Mouse (Mus musculus): ENCODE data around the gene Gm9999. TPM values are rescaled to one million over a fixed set of nuclear protein-coding genes. Genes with fewer than 3 reads are reported as not detected.

Gene Gm9999
- not detected in 2 replicates for polyA plus RNA-seq (2015; fragmentation: Nextera tagmentation; extraction: Ambion mirVana)

DNA sequence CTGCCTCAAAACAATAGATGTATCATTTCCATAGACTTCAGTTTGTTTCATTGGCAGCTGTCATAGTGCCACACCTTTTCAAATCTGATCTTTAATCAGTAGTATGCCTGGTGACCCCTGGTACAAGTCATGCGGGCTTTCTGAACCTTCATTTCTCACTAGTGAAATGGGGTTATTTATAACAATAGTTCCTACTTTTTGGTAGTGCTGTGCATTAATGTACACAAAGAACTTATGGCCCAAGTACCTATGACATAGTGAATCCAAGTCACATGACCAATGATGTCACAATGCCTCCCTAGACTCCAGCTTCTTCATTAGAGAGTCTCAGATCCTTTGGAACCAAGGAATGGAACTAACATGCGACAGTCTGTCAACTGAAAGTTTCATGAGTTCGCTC is at the start of gene Gm9999:
TSS of gene Gm9999 (plus strand) at position 301 of the 400 bp plus-strand sequence.
- no peak within 1 kb of the TSS for H3K4me2 ChIP-seq (ENCODE audit: low read length)
- no peaks in the 10 kb centered on the region for H3K27me3 ChIP-seq (ENCODE audit: control insufficient read depth, insufficient read depth, low read depth, low read length)

DNA sequence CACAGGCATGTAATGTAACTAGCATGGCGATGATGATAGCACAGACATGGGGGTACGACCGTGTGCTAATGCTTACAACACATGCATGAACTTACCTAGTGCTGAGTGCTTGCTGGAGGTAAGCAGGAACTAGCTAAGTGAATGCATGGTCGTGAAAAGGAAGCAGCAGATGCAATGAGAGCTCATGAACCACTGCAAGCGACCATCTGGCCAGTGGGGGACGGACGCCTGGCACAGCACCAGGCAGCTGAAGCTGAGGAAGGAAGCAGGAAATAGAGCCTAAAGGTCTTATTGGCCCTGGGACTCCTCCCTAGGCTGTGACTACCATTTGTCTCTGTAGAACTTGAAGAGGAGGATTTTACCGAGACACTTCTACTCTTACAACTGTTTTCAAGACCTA is 48.6 kb upstream of the Gm9999 start:
- H3K27me3 ChIP-seq (ENCODE audit: control insufficient read depth, insufficient read depth, low read depth, low read length), result no peaks in the 10 kb centered on the region
- no peak overlapping the region for H3K4me3 ChIP-seq (ENCODE audit: low read depth, low read length)
- H3K9ac ChIP-seq (ENCODE audit: low read depth, low read length), result no peak overlapping the region
- no peak for ATAC-seq
- WGBS, result 88% methylated on average over 8 of the region's 8 CpGs
- H3K27ac ChIP-seq (ENCODE audit: low read length), result no peak overlapping the region
- H3K4me2 ChIP-seq (ENCODE audit: low read length), result no peak overlapping the region
- no peaks in the 10 kb centered on the region for H3K4me1 ChIP-seq (ENCODE audit: control insufficient read depth, insufficient read depth, low read length)
- peaks cover 2% of the 10 kb centered on the region; the same call in 1 of the 2 replicates for H3K36me3 ChIP-seq (ENCODE audit: control insufficient read depth, insufficient read depth, low read length)
- H3K9me3 ChIP-seq (replicated peaks; ENCODE audit: control insufficient read depth, low read length, poor library complexity, severe bottlenecking), result no peaks in the 10 kb centered on the region

More for the DNA sequence above, at the start of gene Gm9999:
- no peaks in the 10 kb centered on the region for H3K9me3 ChIP-seq (replicated peaks; ENCODE audit: control insufficient read depth, low read length, poor library complexity, severe bottlenecking)
- H3K36me3 ChIP-seq (ENCODE audit: control insufficient read depth, insufficient read depth, low read length), result no peaks in the 10 kb centered on the region
- H3K9ac ChIP-seq (ENCODE audit: low read depth, low read length), result no peak within 1 kb of the TSS
- H3K4me3 ChIP-seq (ENCODE audit: low read depth, low read length), result no peak within 1 kb of the TSS
- H3K4me1 ChIP-seq (ENCODE audit: control insufficient read depth, insufficient read depth, low read length), result no peaks in the 10 kb centered on the region
- ATAC-seq, result no peak
- no peak within 1 kb of the TSS for H3K27ac ChIP-seq (ENCODE audit: low read length)
- WGBS, result 93% methylated on average over 3 of the region's 3 CpGs

DNA sequence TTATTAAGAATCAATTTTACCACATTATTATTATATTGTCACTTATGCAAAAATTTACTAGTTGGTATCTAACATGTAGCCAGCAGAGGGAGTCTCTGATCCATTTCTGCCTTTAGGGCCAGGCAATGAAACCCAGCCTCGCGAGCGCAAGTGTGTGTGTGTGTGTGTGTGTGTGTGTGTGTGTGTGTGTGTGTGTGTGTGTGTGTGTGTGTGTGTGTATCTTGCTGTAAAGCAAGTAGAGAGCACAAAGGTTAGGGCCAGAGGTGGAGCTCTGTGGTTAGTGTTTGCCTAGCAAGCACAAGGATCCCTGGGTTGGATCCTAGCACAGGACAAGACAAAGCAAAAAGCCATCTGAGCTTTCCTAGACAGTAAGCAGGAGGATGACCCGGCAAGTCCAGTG is 47.5 kb upstream of the Gm9999 start:
- no peak overlapping the region for H3K4me3 ChIP-seq (ENCODE audit: low read depth, low read length)
- H3K4me2 ChIP-seq (ENCODE audit: low read length), result no peak overlapping the region
- no peaks in the 10 kb centered on the region for H3K9me3 ChIP-seq (replicated peaks; ENCODE audit: control insufficient read depth, low read length, poor library complexity, severe bottlenecking)
- no peaks in the 10 kb centered on the region for H3K27me3 ChIP-seq (ENCODE audit: control insufficient read depth, insufficient read depth, low read depth, low read length)
- H3K36me3 ChIP-seq (ENCODE audit: control insufficient read depth, insufficient read depth, low read length), result peaks cover 4% of the 10 kb centered on the region; the same call in 1 of the 2 replicates
- no peak overlapping the region for H3K9ac ChIP-seq (ENCODE audit: low read depth, low read length)
- H3K27ac ChIP-seq (ENCODE audit: low read length), result no peak overlapping the region
- no peak for ATAC-seq
- 55% methylated on average over 4 of the region's 4 CpGs for WGBS
- H3K4me1 ChIP-seq (ENCODE audit: control insufficient read depth, insufficient read depth, low read length), result no peaks in the 10 kb centered on the region

DNA sequence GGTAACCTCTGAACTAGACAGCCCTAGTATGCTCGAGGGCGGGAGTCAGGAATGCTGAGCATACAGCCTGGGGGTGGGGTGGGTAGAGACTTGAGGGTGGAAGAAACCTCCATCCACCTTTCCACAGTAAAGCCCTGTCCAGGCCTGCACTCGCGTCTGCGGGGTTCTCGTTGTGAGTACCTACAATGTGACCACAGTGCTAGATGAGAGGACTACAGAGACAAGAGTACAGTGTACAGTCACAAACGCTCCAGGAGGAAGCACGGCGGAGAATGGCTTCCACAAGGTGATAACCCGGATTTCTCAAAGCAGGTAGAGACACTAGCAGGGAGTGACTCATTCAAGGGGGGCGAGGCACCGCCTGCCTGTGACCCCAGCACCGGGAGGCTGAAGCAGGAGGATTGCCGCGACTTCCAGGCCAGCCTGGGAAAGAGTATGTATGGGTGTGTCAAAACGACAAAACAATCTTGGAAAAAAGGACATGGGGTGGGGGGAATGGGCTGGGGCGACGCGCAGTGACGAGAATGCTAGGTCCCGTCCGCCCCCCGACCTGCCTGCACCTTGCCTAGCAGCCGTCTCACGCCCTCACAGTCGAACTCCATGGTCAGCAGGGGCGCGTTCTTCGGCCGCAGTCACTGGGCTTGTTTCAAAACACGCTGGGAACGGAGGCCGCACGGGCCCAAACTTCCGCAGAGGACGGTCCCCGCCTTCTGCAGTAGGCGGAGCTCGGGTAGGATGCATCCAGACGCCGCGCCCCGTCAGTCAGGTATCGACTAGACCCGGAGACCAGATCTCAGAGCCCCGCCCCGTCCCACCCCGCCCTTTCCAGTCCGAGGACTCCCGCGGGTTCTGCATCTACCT is 25.3 kb upstream of the Gm9999 start, which contains the start of gene Uevld:
TSS of gene Uevld (minus strand) at position 697 of the 861 bp plus-strand sequence.
- H3K9me3 ChIP-seq (replicated peaks; ENCODE audit: control insufficient read depth, low read length, poor library complexity, severe bottlenecking), result no peaks in the 10 kb centered on the region
- H3K27me3 ChIP-seq (ENCODE audit: control insufficient read depth, insufficient read depth, low read depth, low read length), result peaks cover 4% of the 10 kb centered on the region
- no peaks in the 10 kb centered on the region for H3K36me3 ChIP-seq (ENCODE audit: control insufficient read depth, insufficient read depth, low read length)
- H3K4me2 ChIP-seq (ENCODE audit: low read length), result peak within 1 kb of the TSS; percentile 86
- peak; percentile 95 for ATAC-seq
- WGBS, result 1% methylated on average over 50 of the region's 51 CpGs
- H3K9ac ChIP-seq (ENCODE audit: low read depth, low read length), result peak within 1 kb of the TSS; percentile 83
- H3K27ac ChIP-seq (ENCODE audit: low read length), result 0 out of 2 replicates have a peak within 1 kb of the TSS, but pooled peaks have one; percentile 39
- H3K4me3 ChIP-seq (ENCODE audit: low read depth, low read length), result peak within 1 kb of the TSS; percentile 66
- peaks cover 6% of the 10 kb centered on the region for H3K4me1 ChIP-seq (ENCODE audit: control insufficient read depth, insufficient read depth, low read length)

DNA sequence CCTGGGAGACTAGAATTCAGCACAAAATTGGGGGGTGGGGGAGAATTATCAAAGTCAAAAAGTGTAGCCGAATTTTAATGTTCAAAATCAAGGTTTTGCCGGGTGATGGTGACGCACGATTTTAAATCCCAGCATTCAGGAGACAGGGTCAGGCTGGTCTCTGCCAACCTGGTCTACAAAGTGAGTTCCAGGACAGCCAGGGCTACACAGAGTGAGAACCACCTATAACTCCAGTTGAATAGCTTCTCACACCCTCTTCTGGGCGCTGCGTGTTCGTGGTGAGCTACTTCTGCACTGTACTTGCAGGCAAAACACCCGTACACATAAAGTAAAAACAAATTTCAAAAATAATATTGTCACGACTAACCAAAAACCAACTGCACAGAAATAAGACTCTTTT is 24.5 kb upstream of the Gm9999 start:
- Histone ChIP-seq H3K4me1 (ENCODE audit: control insufficient read depth, insufficient read depth, low read length) (peaks cover 6% of the 10 kb centered on the region), H3K36me3 (ENCODE audit: control insufficient read depth, insufficient read depth, low read length) (no peaks in the 10 kb centered on the region), H3K27me3 (ENCODE audit: control insufficient read depth, insufficient read depth, low read depth, low read length) (peaks cover 4% of the 10 kb centered on the region), H3K4me3 (ENCODE audit: low read depth, low read length) (peak overlapping the region; percentile 66), H3K9ac (ENCODE audit: low read depth, low read length) (peak overlapping the region; percentile 83), H3K9me3 (replicated peaks; ENCODE audit: control insufficient read depth, low read length, poor library complexity, severe bottlenecking) (no peaks in the 10 kb centered on the region), H3K27ac (ENCODE audit: low read length) (no peak overlapping the region), H3K4me2 (ENCODE audit: low read length) (peak overlapping the region; percentile 86)
- WGBS, result 18% methylated on average over 9 of the region's 9 CpGs
- ATAC-seq, result peak; percentile 65

DNA sequence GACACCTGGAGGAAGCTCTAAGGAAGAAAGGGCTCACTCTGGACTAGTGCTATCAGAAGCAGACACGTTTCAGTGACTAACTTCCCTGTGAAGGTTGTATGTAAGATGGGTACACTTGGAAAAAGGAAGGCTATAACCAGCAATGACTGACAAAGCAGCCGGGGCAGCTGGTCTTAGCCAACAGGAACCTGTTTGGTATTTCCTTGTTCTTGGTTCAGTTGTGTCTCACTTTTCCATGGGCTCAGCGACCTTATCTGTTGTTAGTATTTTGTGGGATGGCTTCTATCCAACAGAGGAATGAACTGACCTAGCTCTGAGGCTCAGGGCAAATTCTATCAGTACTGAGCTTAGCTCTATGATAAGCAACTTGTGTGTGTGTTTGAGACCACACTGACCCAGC is 22.4 kb upstream of the Gm9999 start:
- Histone ChIP-seq H3K4me1 (ENCODE audit: control insufficient read depth, insufficient read depth, low read length) (peaks cover 6% of the 10 kb centered on the region), H3K36me3 (ENCODE audit: control insufficient read depth, insufficient read depth, low read length) (no peaks in the 10 kb centered on the region), H3K9me3 (replicated peaks; ENCODE audit: control insufficient read depth, low read length, poor library complexity, severe bottlenecking) (no peaks in the 10 kb centered on the region), H3K27ac (ENCODE audit: low read length) (no peak overlapping the region), H3K4me3 (ENCODE audit: low read depth, low read length) (no peak overlapping the region), H3K9ac (ENCODE audit: low read depth, low read length) (0 out of 2 replicates have a peak overlapping the region, but pooled peaks have one; percentile 25), H3K4me2 (ENCODE audit: low read length) (no peak overlapping the region), H3K27me3 (ENCODE audit: control insufficient read depth, insufficient read depth, low read depth, low read length) (peaks cover 4% of the 10 kb centered on the region)
- no peak for ATAC-seq
- whole genome bisulfite sequencing, result 75% methylated on average over 3 of the region's 3 CpGs

DNA sequence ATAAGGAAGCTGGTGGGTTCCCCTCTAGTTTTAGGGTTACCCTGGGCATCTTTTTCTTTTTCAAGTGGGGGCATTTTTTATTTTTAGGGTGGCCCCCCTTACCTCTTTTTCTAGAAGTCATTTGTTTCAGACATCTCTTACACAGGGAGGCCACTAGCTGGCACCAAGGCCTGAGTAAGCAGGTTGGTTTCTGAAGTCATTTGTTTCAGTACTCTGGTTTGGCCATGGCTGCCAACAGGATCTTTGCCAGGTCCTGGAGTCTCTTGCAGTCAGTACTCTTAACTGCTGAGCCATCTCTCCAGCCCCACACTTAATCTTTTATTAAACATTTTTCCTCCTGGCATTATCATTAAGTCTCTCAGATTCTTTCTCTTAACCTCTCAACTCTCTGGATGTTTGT is 21.2 kb upstream of the Gm9999 start:
- ATAC-seq, result no peak
- H3K9me3 ChIP-seq (replicated peaks; ENCODE audit: control insufficient read depth, low read length, poor library complexity, severe bottlenecking), result no peaks in the 10 kb centered on the region
- no peak overlapping the region for H3K9ac ChIP-seq (ENCODE audit: low read depth, low read length)
- no peaks in the 10 kb centered on the region for H3K36me3 ChIP-seq (ENCODE audit: control insufficient read depth, insufficient read depth, low read length)
- H3K27ac ChIP-seq (ENCODE audit: low read length), result no peak overlapping the region
- peaks cover 6% of the 10 kb centered on the region for H3K4me1 ChIP-seq (ENCODE audit: control insufficient read depth, insufficient read depth, low read length)
- H3K4me2 ChIP-seq (ENCODE audit: low read length), result no peak overlapping the region
- no peak overlapping the region for H3K4me3 ChIP-seq (ENCODE audit: low read depth, low read length)
- H3K27me3 ChIP-seq (ENCODE audit: control insufficient read depth, insufficient read depth, low read depth, low read length), result peaks cover 4% of the 10 kb centered on the region

DNA sequence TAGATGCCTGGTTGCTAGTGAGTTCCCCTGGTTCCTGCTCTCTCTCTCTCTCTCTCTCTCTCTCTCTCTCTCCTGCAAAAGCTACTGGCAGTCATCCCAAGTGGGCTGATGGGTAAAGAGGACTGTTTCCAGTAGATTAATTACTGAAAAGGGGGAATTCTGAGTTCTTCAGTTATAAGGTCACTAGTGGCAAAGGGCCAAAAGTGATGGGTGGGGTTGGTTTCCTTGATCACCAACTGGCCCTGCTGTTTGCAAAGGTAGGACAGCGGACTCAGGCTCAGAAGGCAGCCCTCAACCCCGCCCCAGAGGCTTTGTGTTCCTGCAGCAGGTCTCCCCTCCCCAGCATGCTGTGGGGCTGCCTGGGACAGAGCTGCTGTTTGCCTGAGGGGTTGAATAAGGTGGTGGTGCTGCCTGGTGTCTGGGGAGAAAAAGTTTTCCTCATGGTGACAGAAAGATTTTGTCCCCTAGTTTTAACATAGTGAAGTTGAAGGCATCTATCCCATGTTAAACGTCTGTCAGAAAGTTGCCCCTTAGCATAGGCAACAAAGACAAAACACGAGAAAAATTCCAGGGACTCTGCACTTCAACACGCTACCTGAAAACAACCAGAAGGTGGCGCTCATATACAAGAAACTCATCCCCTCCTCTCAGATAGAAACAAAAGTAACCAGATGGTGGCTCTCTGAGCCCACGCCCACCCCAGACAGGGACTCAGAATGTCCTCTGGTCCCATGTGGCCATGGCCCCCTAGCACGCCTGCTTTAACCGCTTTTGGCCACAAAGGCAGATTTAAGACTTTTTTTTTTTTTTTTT is 20.4 kb upstream of the Gm9999 start:
- H3K9me3 ChIP-seq (replicated peaks; ENCODE audit: control insufficient read depth, low read length, poor library complexity, severe bottlenecking), result no peaks in the 10 kb centered on the region
- peaks cover 4% of the 10 kb centered on the region for H3K27me3 ChIP-seq (ENCODE audit: control insufficient read depth, insufficient read depth, low read depth, low read length)
- H3K36me3 ChIP-seq (ENCODE audit: control insufficient read depth, insufficient read depth, low read length), result no peaks in the 10 kb centered on the region
- H3K27ac ChIP-seq (ENCODE audit: low read length), result no peak overlapping the region
- H3K4me2 ChIP-seq (ENCODE audit: low read length), result peak overlapping the region; percentile 33
- ATAC-seq, result 0 out of 2 replicates have a peak, but pooled peaks have one; percentile 59
- WGBS, result under 1% methylated on average over 9 of the region's 9 CpGs
- no peak overlapping the region for H3K9ac ChIP-seq (ENCODE audit: low read depth, low read length)
- no peaks in the 10 kb centered on the region for H3K4me1 ChIP-seq (ENCODE audit: control insufficient read depth, insufficient read depth, low read length)
- no peak overlapping the region for H3K4me3 ChIP-seq (ENCODE audit: low read depth, low read length)
